Mouse (Mus musculus) liver (tissue): ENCODE measurements around the gene Kcnrg.
A peak's percentile ranks its signal among the peaks of the same experiment; 100 is the strongest.
"Not testable (repeated sequence)": the region's sequence is repeated elsewhere in the genome, so short reads cannot be mapped to it uniquely, and the experiment has no call there.

ENCODE experiments used
- DNase-seq: peaks from one replicate; pipeline ENCODE4 v3.0.0-alpha.2; 2020; ENCODE audit warnings: mixed read lengths

Gene Kcnrg

GRCm38 (mm10) chr14:61607157-61607556 lies at the start of gene Kcnrg:
TSS of gene Kcnrg (plus strand) at chr14:61607457.
- DNase-seq = no peak

- no peak for DNase-seq
These were observed 48.4 kb upstream of the Kcnrg start for GRCm38 (mm10) chr14:61558901-61559300.

- DNase-seq = no peak
These were observed 47.4 kb upstream of the Kcnrg start for GRCm38 (mm10) chr14:61559856-61560255.

GRCm38 (mm10) chr14:61566211-61566610 lies 41.0 kb upstream of the Kcnrg start:
- DNase-seq = not testable (repeated sequence)

GRCm38 (mm10) chr14:61569344-61569743 lies 37.9 kb upstream of the Kcnrg start:
- no peak for DNase-seq

GRCm38 (mm10) chr14:61571366-61571765 lies 35.9 kb upstream of the Kcnrg start:
- peak; percentile 87 for DNase-seq

GRCm38 (mm10) chr14:61572131-61572530 lies 35.1 kb upstream of the Kcnrg start:
- DNase-seq = no peak

GRCm38 (mm10) chr14:61575066-61575465 lies 32.2 kb upstream of the Kcnrg start:
- no peak for DNase-seq

- no peak for DNase-seq
These were observed 31.3 kb upstream of the Kcnrg start for GRCm38 (mm10) chr14:61575941-61576340.

- DNase-seq = no peak
These were observed 17.8 kb upstream of the Kcnrg start for GRCm38 (mm10) chr14:61589288-61590065.

- no peak for DNase-seq
These were observed 10.4 kb upstream of the Kcnrg start for GRCm38 (mm10) chr14:61596719-61597426.

- peak; percentile 68 for DNase-seq
These were observed 9.3 kb upstream of the Kcnrg start, which contains the start of gene Trim13 for GRCm38 (mm10) chr14:61597968-61598367. TSS of gene Trim13 (plus strand) at chr14:61598247.

GRCm38 (mm10) chr14:61599057-61599806 lies 8.0 kb upstream of the Kcnrg start:
- DNase-seq = peak; percentile 96

GRCm38 (mm10) chr14:61601348-61601747 lies 5.9 kb upstream of the Kcnrg start:
- DNase-seq = no peak

- DNase-seq = no peak
These were observed 4.0 kb upstream of the Kcnrg start for GRCm38 (mm10) chr14:61603069-61603755.

- DNase-seq = no peak
These were observed 3.2 kb upstream of the Kcnrg start for GRCm38 (mm10) chr14:61604081-61604480.

GRCm38 (mm10) chr14:61606088-61606487 lies 1.2 kb upstream of the Kcnrg start:
- not testable (repeated sequence) for DNase-seq

GRCm38 (mm10) chr14:61611766-61612165 lies 4.5 kb downstream of the Kcnrg start:
- DNase-seq = no peak

GRCm38 (mm10) chr14:61613319-61613718 lies 6.1 kb downstream of the Kcnrg start:
- no peak for DNase-seq

GRCm38 (mm10) chr14:61620371-61620770 lies 13.1 kb downstream of the Kcnrg start:
- no peak for DNase-seq

- no peak for DNase-seq
These were observed 28.7 kb downstream of the Kcnrg start for GRCm38 (mm10) chr14:61635969-61636368.

- no peak for DNase-seq
These were observed 35.4 kb downstream of the Kcnrg start for GRCm38 (mm10) chr14:61642668-61643067.

- no peak for DNase-seq
These were observed 38.3 kb downstream of the Kcnrg start for GRCm38 (mm10) chr14:61645547-61645946.
